Mouse (Mus musculus) urinary bladder, postnatal 4 days (tissue): ENCODE measurements around the gene Aplf.
"Not testable (repeated sequence)": the region's sequence is repeated elsewhere in the genome, so short reads cannot be mapped to it uniquely, and the experiment has no call there.

Experiments used
- DNase-seq, 2 experiments: peaks; one replicate each; pipeline ENCODE4 v3.0.0; 2021 to 2022; ENCODE audit warnings: low spot score in 2 of 2

Gene Aplf

DNA sequence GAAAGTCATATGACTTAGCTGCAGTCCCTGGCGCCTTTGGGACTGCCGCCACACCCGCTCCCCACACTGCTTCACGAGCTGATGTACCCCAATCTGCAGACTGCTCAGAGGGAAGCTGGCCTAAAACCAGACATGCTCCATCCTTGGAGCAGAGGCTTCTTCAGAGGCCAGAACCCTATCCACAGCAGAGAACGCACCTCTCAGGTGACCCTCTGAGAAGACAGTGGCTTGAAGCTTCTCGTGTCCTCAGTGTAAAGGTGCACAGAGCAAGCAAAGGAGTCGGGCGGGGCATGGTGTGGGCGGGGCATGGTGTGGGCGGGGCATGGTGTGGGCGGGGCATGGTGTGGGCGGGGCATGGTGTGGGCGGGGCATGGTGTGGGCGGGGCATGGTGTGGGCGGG is 43.1 kb downstream of the Aplf start:
- DNase-seq: not testable (repeated sequence)

DNA sequence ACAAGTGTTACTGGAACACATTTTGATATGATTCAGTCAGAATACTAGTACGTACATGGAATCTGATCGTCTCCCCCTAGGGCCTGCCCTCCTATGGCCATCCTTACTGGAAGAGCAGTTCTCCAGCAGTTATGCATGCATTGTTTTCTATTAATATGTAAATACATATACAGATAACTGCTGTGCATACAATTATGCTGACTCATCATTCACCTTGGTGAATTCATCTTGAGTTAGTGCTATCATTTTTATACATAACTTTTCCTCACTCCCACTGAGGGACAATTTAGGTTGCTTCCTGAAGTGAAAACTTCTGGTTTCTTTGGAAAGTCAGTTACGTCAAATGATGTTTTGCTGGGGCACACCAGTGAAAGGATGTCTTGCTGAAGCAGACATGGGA is 48.8 kb downstream of the Aplf start:
- DNase-seq: no peak

DNA sequence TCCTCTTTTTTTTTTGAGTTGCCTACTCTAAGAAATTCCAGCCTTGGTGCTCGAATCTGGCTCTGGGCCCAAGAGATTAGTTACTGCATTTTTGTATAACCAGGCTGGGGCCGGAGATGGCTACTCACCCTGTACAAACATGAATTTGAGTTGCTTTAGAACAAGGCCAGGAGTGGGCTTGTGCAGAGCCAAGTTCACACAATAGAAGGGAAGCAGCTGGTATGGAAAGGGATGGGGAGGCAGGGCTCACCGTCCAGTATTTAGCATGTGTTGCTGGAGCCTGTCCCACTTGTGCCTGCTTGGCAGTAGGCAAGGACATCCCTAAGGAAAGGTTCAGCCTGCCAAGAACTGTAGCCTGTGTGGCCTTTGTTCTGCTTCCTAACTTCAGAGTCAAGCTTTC is 50.7 kb downstream of the Aplf start:
- peak in 1 of 2 experiments; percentile 63 for DNase-seq

DNA sequence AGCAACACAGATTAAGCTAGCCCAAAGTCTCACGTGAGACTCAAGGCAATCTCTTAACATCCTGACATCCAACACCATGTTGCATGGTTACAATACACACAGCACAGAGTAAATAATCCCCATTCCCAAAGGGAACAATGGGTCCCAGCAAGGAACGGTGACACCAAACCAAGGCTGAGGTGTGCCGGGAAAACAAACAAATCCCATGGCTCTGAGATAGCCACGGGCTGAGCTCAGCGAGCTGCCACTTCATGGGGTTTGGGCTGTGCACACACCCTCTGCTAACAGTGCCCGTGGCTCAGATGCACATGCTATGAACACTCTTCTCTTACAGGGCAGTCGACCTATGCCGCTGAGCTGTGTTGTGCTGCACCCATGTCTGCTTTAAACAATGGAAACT is 54.0 kb downstream of the Aplf start:
- DNase-seq: no peak

DNA sequence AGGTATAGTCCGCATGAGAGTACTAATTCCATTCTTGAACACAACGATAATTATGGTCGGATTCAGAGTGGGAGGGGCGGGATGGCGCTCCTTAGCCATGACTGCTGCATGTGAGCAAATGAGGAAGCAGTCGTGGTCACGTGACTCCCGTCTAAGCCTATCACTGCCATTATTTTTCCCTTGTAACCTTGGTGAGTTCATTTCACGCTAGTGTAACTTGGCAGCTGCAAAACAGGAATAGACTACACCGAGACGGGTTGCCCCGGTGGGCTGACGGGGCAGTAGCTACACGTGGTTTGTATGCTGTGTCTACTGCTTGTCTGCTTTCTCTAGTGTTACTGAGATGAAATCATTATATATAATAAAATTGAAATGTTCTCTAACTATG is 56.3 kb downstream of the Aplf start:
- DNase-seq: no peak

DNA sequence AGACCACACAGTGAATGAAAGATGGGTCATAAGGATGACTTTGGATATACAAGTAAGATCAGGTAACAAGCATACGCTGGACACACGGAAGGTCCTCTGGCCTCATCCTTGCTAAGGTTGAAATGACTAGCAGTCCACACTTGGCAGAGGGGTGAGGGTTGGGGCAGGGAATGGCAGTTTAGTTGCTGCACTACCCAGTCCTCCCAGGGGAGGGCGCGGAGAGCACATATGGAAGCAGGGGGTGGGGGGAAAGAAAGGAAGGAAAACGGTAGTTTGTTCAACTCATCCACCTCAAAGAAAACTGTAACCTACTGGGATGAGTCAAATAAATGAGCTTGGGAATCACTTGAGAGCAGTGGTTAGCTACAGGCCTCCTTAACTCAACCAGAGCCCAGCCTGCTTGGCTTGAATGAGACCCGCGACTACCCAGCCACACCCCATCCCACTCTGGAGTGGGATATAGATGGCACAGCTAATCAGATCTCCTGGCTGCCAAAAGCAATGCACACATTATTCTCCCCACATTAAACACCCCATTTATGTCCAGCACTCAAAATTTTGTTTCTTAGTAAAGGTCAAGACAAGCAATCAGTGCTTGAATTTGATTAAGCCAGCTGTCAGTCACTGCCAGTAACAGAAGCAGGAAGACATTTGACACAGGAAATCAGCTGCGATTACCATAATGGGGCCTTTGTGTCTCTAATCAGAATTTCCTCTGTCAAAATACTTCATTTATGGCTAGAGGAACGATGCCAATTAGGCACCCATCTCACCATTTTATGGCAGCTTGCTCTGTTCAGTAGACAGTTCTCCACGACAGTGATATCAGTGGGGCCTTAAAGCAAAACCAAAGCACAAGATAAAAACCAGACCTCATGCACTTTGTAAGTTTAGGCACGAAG is 56.9 kb downstream of the Aplf start:
- DNase-seq: no peak

DNA sequence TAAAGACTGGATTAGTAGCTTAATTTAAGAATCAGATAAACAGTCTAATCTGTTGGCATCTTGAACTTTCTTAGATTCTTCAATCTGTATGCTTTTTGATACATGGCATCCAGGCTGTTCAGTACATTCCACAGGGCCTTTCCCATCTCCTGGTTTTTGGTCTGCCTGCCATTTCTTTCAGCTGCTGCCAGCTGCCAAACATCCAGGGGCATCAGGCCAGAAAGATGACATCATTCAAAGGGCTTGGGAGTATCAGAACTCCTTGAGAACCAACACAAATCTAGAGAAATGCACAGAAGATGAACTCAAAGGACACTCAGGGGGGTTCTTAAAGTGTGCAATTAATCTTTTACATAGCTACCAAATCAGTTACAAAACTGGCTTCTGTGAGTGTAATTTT is 72.2 kb downstream of the Aplf start:
- DNase-seq: peak in 1 of 2 experiments; percentile 52

DNA sequence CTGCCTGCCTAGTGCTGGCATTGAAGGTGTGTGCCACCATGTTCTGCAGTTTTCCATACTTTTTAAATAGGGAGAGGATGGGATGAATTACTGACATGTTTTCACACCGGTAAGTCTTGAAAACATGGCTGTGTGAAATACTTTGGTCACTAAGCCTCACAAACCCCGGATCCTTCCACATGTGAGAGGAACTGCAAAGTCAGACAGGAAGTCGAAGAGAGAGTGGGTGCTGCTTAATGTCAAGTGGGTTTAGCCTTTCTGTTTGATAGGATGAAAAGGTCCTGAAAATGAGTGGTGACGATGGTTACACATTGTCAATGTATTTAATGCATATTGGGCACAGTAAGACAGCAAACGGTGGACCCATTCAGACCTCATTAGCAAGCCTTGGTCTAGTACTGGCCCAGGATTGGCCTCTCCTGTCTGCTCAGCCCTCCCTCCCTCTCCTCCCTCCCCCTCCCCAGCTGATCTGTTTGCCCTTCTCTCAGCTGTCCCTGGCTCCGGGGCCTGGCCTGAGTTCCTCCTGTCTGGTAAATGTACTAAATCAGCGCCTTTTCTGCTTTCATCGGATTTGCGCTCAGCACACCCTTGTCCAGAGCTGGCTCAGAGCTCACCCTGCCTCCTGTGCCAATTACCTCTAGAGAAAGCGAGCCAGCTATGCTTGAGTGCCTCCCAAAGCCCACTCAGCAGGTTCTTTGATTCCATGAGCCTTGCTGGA is 74.7 kb downstream of the Aplf start:
- DNase-seq: peak in 1 of 2 experiments; percentile 49

DNA sequence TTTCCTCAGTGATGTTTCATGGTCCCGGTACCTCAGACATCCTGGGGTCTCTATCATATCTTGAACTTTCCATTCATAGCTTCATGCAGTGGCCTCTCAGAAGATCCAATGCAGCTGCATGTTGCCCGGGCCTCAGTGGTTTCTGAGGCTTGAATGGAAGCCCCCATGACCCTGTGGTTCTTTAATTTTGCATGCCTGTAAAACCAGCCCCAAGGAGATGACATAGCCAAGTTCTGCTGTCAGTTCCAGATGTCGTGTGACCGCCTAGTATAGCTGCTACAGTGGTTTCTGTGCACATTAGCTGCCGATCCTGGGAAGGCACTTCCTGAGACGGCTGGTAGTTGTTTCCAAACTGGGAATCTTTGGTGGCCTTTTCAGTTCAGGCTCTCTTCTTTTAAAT is 77.8 kb downstream of the Aplf start:
- DNase-seq: peak in 1 of 2 experiments; percentile 35

DNA sequence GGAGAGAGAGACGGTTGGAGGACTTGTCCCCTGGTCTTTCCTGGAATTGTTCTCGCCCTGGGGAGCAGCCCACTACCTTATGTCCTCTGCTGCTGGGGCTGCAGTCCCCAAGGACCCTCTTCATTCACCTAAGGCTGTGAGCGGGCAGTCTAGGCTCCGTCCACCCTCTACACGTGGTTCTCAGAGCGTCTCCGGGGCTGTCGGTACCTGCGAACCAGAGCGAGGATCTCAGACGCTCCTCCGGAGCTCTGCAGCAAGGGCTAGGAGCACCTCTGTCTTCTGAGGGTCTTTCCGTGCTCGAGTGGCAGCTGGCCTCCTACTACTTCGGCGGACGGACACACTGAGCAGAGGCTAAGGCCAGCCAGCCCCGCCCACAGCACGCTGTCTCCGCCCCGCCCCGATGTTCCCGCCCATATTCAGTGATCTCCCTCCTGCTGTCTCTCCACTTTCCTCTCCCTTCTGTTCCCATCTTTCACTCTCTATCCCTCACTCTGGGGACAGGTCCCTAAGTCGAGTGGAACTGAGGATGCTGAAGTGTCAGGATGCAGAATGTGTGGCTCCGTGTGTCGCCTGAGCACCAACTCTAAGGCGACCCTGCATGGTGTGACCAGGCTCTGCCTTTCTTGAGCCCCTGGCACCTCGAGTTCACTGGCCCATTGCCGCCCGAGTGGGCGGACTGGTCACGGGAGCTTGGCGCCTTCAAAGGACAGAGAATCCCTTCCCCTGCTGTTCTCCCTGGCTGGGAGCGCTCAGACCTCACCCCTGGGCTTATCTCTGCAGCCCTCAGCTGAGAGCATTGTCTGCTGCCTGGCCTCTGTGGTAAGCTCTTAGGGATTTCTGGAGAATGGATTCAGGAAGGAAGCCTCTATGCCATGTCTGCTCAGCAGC is 81.4 kb downstream of the Aplf start, which contains the start of gene Prokr1:
TSS of gene Prokr1 (minus strand) at position 350 of the 888 bp plus-strand sequence.
- peak in 1 of 2 experiments; percentile 36 for DNase-seq

DNA sequence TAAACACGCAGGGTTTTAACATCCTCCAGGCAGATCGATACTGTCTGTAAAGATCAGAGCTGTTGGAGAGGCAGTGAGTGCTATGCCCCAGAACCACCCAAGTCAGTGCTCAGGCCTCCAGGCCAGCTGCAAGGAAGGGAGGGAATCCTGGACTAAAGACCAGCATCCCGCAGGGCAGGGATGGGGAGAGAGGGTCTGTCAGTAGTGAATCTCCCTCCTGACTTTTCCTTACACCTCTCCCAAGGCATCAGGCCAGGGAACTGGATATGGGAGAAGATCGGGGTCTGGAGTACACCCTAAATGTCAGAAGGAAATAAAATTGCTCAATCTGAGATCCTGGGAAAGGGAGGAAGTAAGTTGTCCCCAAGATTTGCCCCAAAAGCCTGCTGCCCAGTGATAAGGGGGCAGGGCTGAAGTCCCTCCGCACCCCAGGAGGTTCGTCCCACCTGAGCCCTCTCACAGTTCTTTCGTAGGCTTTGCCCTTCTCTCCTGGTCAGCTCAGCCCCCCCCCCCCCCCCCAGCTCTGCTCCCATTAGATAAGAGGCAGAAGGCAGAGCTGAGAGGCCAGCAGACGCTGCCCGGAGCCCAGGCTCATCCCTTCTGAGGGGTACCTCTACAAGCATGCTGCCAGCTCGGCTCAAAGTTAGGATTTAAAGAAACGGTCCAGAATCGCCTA is 82.1 kb downstream of the Aplf start:
- DNase-seq: no peak

DNA sequence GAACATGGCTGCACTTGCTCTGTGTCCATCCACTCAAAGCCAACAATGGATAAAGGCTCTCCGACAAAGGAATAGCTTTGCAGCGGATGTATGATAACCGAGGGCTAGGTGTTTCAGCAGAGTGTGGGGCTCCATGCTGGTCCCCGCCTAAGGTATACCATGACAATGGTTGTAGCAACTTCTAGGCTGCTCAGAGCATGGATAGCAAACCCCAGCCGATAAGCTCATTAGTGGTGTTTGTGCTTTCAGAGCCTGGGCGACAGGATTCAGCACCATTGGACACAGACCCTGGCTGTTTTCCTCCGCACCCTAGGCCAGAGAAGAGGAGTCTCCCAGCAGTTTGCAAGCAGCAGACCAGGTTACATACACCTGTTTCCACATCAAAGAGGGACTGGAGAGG is 88.0 kb downstream of the Aplf start:
- no peak for DNase-seq

DNA sequence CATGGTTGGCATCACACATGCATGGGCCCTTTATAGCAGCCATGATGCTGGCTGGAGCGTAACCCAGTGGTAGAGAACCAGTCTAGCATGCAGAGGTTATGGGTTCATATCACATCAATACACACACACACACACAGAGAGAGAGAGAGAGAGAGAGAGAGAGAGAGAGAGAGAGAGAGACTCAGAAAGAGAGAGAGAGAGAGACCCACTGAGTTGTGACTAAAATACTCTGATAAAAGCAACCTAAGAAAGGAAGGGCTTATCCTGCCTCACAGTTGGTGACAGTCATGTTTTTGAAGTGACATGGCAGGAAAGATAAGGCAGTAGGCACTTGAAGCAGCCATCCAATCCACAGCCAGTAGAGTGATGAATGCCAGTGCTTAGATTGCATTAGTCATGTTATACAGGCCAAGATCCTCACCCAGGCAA is 88.8 kb downstream of the Aplf start:
- no peak for DNase-seq

DNA sequence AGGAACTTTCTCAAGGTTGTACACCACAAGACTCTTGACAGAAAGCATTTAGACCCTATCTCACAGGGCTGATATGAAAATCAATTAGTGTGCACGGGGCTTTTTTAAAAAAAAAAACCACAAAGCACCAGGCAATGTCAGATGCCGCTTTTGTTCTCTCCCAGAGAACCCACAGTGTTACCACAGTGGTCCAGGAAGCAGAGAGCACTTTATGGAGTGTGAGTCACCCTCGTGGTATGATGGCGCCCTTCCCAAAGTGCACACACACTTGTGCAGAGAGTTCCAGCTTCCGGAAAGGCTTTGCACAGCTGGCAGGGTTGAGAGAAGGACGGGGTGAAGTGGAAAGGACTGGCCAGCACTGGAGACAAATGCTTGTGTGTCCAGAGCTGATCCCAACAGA is 89.5 kb downstream of the Aplf start:
- peak in 1 of 2 experiments; percentile 71 for DNase-seq

DNA sequence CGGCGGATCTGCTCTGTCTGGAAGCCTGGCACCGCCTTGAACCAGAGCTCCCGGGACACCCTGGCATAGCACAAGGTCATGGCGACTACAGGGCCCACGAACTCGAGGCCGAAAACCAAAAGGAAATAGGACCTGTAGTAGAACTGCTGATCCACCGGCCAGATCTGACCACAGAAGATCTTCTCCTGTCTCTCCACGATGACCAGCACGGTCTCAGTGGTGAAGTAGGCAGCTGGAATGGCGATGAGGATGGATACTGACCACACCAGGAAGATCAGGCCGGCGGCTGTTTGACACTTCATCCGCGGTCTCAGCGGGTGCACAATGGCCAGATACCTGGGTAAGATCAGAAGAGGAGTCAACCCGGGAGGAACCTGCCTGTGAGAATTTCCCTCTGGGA is 90.4 kb downstream of the Aplf start:
- no peak for DNase-seq

DNA sequence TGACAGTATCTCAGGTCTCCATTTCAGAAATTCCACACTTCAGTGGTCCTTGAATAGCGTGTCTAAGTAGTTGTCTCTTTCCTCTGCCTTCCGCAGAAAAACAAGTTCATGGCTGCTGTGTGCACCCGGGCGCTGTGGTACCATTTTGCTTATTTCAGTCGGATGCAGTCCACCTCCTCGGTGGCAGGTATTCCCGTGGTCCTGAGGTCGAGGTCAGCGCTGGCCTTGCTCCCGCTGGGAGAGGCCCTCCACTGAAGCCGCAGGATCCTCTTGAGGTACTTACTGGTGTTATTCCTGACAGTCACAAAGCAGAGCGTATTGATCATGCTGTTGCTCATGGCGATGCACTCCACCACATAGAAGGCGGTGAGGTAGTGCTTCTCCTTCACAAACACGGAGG is 90.9 kb downstream of the Aplf start:
- DNase-seq: no peak
